In genomic region chr2:25224766-25225752, GRCm38 (mm10) we compare ENCODE assay signal across 8 mouse cellular contexts. TPM values are rescaled to one million over a fixed set of nuclear protein-coding genes. Genes with fewer than 3 reads are reported as not detected.
DNase-seq lines count a peak whose midpoint lies in the region; ATAC-seq lines count a peak whose summit lies in the region.

No protein-coding gene starts in this region.

- peak overlapping the region; percentile 97 for H3K27ac ChIP-seq in hindbrain, embryonic 13.5 days

- peaks cover 9% of the 10 kb centered on the region for H3K36me3 ChIP-seq in hindbrain, embryonic 13.5 days

- ATAC-seq in hindbrain, embryonic 13.5 days (ENCODE audit: low FRiP score): peak; percentile 98

- 2% methylated on average over 41 of the region's 41 CpGs for whole genome bisulfite sequencing in hindbrain, embryonic 13.5 days

- no peaks in the 10 kb centered on the region for H3K9me3 ChIP-seq in hindbrain, embryonic 13.5 days

- H3K27me3 ChIP-seq in hindbrain, embryonic 13.5 days: 0 out of 2 replicates have a peak, but pooled peaks cover 1% of the 10 kb centered on the region

- DNase-seq in T-cell, adult 2 months (ENCODE audit: low spot score): peak; percentile 99
- DNase-seq in cerebellum, postnatal 36 days: peak; percentile 97
- peak; percentile 96 to 99 for DNase-seq in frontal cortex, postnatal 25 days (ENCODE audit: low spot score in 2 of 2)
- DNase-seq in layer of hippocampus, postnatal 14 days (ENCODE audit: low spot score in 2 of 2): peak; percentile 98 to 100
- peak; percentile 99 for DNase-seq in lung, postnatal 10 days
- DNase-seq in ovary, postnatal 14 days (ENCODE audit: low spot score): peak; percentile 92
- peak; percentile 98 for DNase-seq in thymus, postnatal 14 days

- peaks cover 25% of the 10 kb centered on the region for H3K4me1 ChIP-seq in hindbrain, embryonic 13.5 days (replicated peaks)

- peak overlapping the region; percentile 56 for H3K4me2 ChIP-seq in hindbrain, embryonic 13.5 days

- peak overlapping the region; percentile 49 for H3K4me3 ChIP-seq in hindbrain, embryonic 13.5 days

- peak overlapping the region; percentile 73 for H3K9ac ChIP-seq in hindbrain, embryonic 13.5 days

RNA-seq across cellular contexts. Expression of gene Tubb4b, which starts 0.6 kb away (rescaled TPM):
- polyA plus RNA-seq in hindbrain, embryonic 13.5 days (2015; fragmentation: Nextera tagmentation; extraction: Ambion mirVana): 349 and 363 TPM in 2 replicates
- total RNA-seq in layer of hippocampus, postnatal 14 days (2021): 100 to 1,000 TPM; 415 to 455 TPM

RNA-seq across cellular contexts. Expression of gene Fam166a, which starts 6.5 kb away (rescaled TPM):
- 0.40 and 1.3 TPM in 2 replicates for polyA plus RNA-seq in hindbrain, embryonic 13.5 days (2015; fragmentation: Nextera tagmentation; extraction: Ambion mirVana)
- not detected for total RNA-seq in layer of hippocampus, postnatal 14 days (2021)

RNA-seq across cellular contexts. Expression of gene Slc34a3, which starts 9.1 kb away (rescaled TPM):
- not detected in 2 replicates for polyA plus RNA-seq in hindbrain, embryonic 13.5 days (2015; fragmentation: Nextera tagmentation; extraction: Ambion mirVana)
- not detected for total RNA-seq in layer of hippocampus, postnatal 14 days (2021)

RNA-seq across cellular contexts. Expression of gene Stpg3, which starts 10.6 kb away (rescaled TPM):
- polyA plus RNA-seq in hindbrain, embryonic 13.5 days (2015; fragmentation: Nextera tagmentation; extraction: Ambion mirVana): not detected in 2 replicates
- total RNA-seq in layer of hippocampus, postnatal 14 days (2021): not detected

RNA-seq across cellular contexts. Expression of gene Rnf224, which starts 11.5 kb away (rescaled TPM):
- polyA plus RNA-seq in hindbrain, embryonic 13.5 days (2015; fragmentation: Nextera tagmentation; extraction: Ambion mirVana): not detected in 2 replicates
- not detected for total RNA-seq in layer of hippocampus, postnatal 14 days (2021)

Comparison
In these comparisons a context has a peak if more than half of its experiments do, and no peak if none do; other contexts are left out.
1. Peak in every context shown above with its lines: DNase-seq, ATAC-seq, H3K4me3 ChIP-seq and H3K27ac ChIP-seq.